Mouse (Mus musculus) forebrain, embryonic 10.5 days (tissue): ENCODE measurements around the gene Mpzl3. TPM values are rescaled to one million over a fixed set of nuclear protein-coding genes. Genes with fewer than 3 reads are reported as not detected.

ENCODE experiments used
- DNase-seq: peaks from one replicate; pipeline ENCODE4 v3.0.0-alpha.2; 2017; ENCODE audit warnings: low spot score; ENCODE audit errors: extremely low spot score
- H3K27ac ChIP-seq: fragments of 300-500 bp; sonication (generic); 2 replicates; pipeline ENCODE4 v1.5.1; 2016; ENCODE audit warnings: mild to moderate bottlenecking
- H3K27me3 ChIP-seq: fragments of 300-500 bp; sonication (generic); 2 replicates; pipeline ENCODE4 v1.6.1; 2016; ENCODE audit warnings: mild to moderate bottlenecking; ENCODE audit not compliant: poor library complexity, severe bottlenecking
- H3K36me3 ChIP-seq: fragments of 300-500 bp; sonication (generic); replicated peaks from 2 replicates; pipeline ENCODE4 v1.6.1; 2016; ENCODE audit warnings: mild to moderate bottlenecking, moderate library complexity
- H3K4me1 ChIP-seq: fragments of 300-500 bp; sonication (generic); 2 replicates; pipeline ENCODE4 v1.6.1; 2016
- H3K4me3 ChIP-seq: fragments of 300-500 bp; sonication (generic); 2 replicates; pipeline ENCODE4 v1.5.1; 2016; ENCODE audit warnings: mild to moderate bottlenecking, moderate library complexity
- H3K9me3 ChIP-seq: fragments of 300-500 bp; sonication (generic); 2 replicates; pipeline ENCODE4 v1.6.1; 2016; ENCODE audit warnings: mild to moderate bottlenecking, moderate library complexity
- WGBS: fragments of 180-500 bp; shearing (Covaris S2); methylation state at CpG from one replicate; pipeline ENCODE4 v1.1.7; 2016; 5-methylcytosine and 5-hydroxymethylcytosine counted together
- polyA plus RNA-seq: library from polyadenylated mRNA; unstranded; fragments of >200 nt; fragmentation: Nextera tagmentation; extraction: Ambion mirVana; gene quantifications from 2 replicates; pipeline ENCODE4 v1.2.1, GENCODE M21; 2016

Gene Mpzl3
- polyA plus RNA-seq, 1 experiment from 2014 or later: 2.3 TPM

DNA sequence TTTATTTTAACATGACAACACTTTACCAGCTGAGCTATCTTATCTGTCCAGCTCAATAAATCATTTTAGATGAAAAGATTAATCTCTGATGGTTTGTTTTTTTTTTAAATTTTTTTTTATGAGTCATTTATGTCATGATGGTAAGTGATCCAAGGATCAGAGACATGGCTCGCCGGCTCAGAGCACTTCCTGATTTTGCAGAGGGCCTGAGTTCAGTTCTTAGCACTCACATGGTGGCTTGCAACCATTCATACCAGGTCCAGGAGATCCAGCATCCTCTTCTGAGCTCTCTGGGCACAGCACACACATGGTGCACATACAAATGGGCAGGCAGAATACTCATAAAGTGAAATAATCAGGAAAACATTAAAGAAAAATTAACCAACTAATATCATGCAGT, 4.7 kb upstream of the Mpzl3 start:
- H3K4me1 ChIP-seq: peaks cover 5% of the 10 kb centered on the region
- H3K9me3 ChIP-seq: no peaks in the 10 kb centered on the region
- WGBS: 88% methylated on average over 2 of the region's 2 CpGs
- peaks cover 25% of the 10 kb centered on the region for H3K27me3 ChIP-seq
- DNase-seq: no peak
- no peaks in the 10 kb centered on the region for H3K36me3 ChIP-seq
- no peak overlapping the region for H3K27ac ChIP-seq
- no peak overlapping the region for H3K4me3 ChIP-seq

DNA sequence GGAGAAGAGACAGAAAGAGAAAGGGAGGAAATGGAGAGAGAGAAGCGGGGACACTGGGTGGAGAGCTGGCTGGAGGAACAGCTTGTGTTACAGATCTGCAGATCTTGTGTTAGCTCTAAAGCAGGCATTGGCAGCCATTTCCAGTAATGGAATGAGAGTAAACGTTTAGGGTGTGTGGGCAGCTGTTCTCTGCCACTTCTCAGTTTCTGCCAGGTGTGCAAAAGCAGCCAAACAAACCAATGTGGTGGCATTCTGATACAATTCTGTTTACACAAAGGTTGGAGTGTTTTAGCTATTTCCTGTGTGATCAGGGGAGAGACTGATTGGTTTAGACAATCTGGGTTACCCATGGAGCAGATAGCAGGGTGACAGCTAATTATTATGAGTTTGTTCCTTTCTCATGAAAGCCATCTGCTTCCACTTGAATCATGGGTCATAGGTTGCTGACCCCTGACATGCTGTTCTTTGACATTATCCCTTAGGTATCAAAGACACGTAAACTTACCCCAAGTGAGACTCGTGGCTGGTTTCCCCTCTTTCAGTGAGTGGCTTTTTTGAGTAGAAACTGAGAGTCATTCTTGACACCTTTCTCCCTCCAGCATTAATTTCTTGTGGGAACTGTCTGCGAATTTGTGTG, 3.4 kb downstream of the Mpzl3 start:
- Histone ChIP-seq H3K4me3 (no peak overlapping the region), H3K9me3 (no peaks in the 10 kb centered on the region), H3K4me1 (peaks cover 12% of the 10 kb centered on the region), H3K27ac (no peak overlapping the region), H3K36me3 (no peaks in the 10 kb centered on the region), H3K27me3 (peaks cover 55% of the 10 kb centered on the region)
- 54% methylated on average over 5 of the region's 5 CpGs for WGBS
- no peak for DNase-seq

GRCm38 (mm10) chr9:45060151-45060550, 5.2 kb downstream of the Mpzl3 start:
- Histone ChIP-seq H3K36me3 (no peaks in the 10 kb centered on the region), H3K9me3 (no peaks in the 10 kb centered on the region), H3K4me1 (peaks cover 7% of the 10 kb centered on the region), H3K4me3 (no peak overlapping the region), H3K27ac (no peak overlapping the region), H3K27me3 (peaks cover 45% of the 10 kb centered on the region)
- WGBS: 42% methylated on average over 7 of the region's 7 CpGs
- no peak for DNase-seq

- Histone ChIP-seq H3K27ac (no peak overlapping the region), H3K4me1 (peaks cover 3% of the 10 kb centered on the region; the same call in 1 of the 2 replicates), H3K9me3 (no peaks in the 10 kb centered on the region), H3K4me3 (no peak overlapping the region), H3K27me3 (peaks cover 30% of the 10 kb centered on the region), H3K36me3 (no peaks in the 10 kb centered on the region)
- no peak for DNase-seq
- WGBS: 78% methylated on average over 3 of the region's 3 CpGs
These were observed 7.7 kb downstream of the Mpzl3 start for GRCm38 (mm10) chr9:45062677-45063076.

- no peak overlapping the region for H3K4me3 ChIP-seq
- peaks cover 22% of the 10 kb centered on the region for H3K27me3 ChIP-seq
- H3K4me1 ChIP-seq: no peaks in the 10 kb centered on the region
- H3K36me3 ChIP-seq: no peaks in the 10 kb centered on the region
- H3K27ac ChIP-seq: no peak overlapping the region
- 91% methylated on average over 6 of the region's 6 CpGs for WGBS
- DNase-seq: no peak
- no peaks in the 10 kb centered on the region for H3K9me3 ChIP-seq
These were observed 9.4 kb downstream of the Mpzl3 start for GRCm38 (mm10) chr9:45064421-45064820.

GRCm38 (mm10) chr9:45066735-45067134, 11.7 kb downstream of the Mpzl3 start:
- Histone ChIP-seq H3K27ac (no peak overlapping the region), H3K4me3 (no peak overlapping the region), H3K4me1 (no peaks in the 10 kb centered on the region), H3K9me3 (no peaks in the 10 kb centered on the region), H3K27me3 (peaks cover 3% of the 10 kb centered on the region; the same call in 1 of the 2 replicates), H3K36me3 (no peaks in the 10 kb centered on the region)
- 84% methylated on average over 4 of the region's 4 CpGs for WGBS
- DNase-seq: no peak

GRCm38 (mm10) chr9:45071800-45072199, 16.8 kb downstream of the Mpzl3 start:
- no peak for DNase-seq
- Histone ChIP-seq H3K27me3 (no peaks in the 10 kb centered on the region), H3K4me3 (no peak overlapping the region), H3K4me1 (no peaks in the 10 kb centered on the region), H3K36me3 (no peaks in the 10 kb centered on the region), H3K9me3 (no peaks in the 10 kb centered on the region), H3K27ac (no peak overlapping the region)
- WGBS: 66% methylated on average over 3 of the region's 3 CpGs

GRCm38 (mm10) chr9:45077859-45078258, 22.9 kb downstream of the Mpzl3 start:
- H3K4me1 ChIP-seq: no peaks in the 10 kb centered on the region
- no peaks in the 10 kb centered on the region for H3K9me3 ChIP-seq
- DNase-seq: no peak
- no peak overlapping the region for H3K27ac ChIP-seq
- 75% methylated on average over 3 of the region's 3 CpGs for WGBS
- no peak overlapping the region for H3K4me3 ChIP-seq
- no peaks in the 10 kb centered on the region for H3K36me3 ChIP-seq
- no peaks in the 10 kb centered on the region for H3K27me3 ChIP-seq

DNA sequence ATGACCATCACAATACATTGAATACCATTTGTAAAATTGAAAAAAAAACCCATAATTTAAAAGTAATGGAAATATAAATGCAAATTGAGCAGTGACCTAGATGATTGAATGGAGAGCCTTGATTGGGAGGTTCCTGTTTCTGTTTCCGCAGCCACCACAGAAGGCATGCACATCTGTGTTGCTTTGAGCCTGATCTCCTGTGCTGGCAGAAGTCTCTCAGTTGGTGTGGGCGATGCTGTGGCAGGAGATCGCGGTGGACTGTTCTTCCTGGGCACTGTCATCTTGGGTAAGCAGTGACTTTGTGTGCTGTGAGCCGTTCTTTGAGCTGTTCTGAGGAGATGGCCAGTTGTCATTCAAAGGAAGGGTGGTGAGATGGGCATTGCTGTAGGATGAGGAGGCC, 24.0 kb downstream of the Mpzl3 start, which contains the start of gene Jaml:
Jaml (plus strand) TSS at position 173 of the 400 bp plus-strand sequence.
- Histone ChIP-seq H3K4me1 (no peaks in the 10 kb centered on the region), H3K27ac (no peak within 1 kb of the TSS), H3K9me3 (no peaks in the 10 kb centered on the region), H3K27me3 (no peaks in the 10 kb centered on the region), H3K36me3 (no peaks in the 10 kb centered on the region), H3K4me3 (no peak within 1 kb of the TSS)
- 90% methylated on average over 5 of the region's 5 CpGs for WGBS
- DNase-seq: no peak

GRCm38 (mm10) chr9:45083132-45083531, 28.1 kb downstream of the Mpzl3 start:
- DNase-seq: no peak
- Histone ChIP-seq H3K9me3 (no peaks in the 10 kb centered on the region), H3K27ac (no peak overlapping the region), H3K4me1 (no peaks in the 10 kb centered on the region), H3K27me3 (no peaks in the 10 kb centered on the region), H3K36me3 (no peaks in the 10 kb centered on the region), H3K4me3 (no peak overlapping the region)
- WGBS: 88% methylated on average over 3 of the region's 3 CpGs

DNA sequence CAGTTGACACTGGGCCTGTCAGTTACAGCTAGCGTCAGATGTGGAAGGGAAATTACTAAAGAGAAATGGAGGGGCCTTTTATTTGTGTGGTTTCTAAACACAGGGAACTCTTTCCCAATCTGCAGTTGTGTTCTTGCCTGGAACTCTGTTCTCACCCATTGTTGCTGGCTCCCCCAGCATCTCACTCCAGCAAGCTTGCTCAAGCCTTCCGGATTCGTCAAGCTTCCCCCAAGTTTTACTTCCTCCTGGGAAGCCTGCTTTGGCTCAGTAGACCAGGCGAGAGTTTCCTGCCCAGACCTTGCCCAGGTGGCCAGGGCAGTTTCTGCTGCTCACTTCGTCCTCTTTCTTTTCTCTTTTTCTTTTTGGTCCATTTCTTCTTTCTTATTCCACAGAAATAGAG, 29.6 kb downstream of the Mpzl3 start:
- H3K36me3 ChIP-seq: no peaks in the 10 kb centered on the region
- H3K9me3 ChIP-seq: no peaks in the 10 kb centered on the region
- H3K4me3 ChIP-seq: no peak overlapping the region
- H3K4me1 ChIP-seq: no peaks in the 10 kb centered on the region
- WGBS: 78% methylated on average over 5 of the region's 5 CpGs
- H3K27ac ChIP-seq: no peak overlapping the region
- DNase-seq: no peak
- 0 out of 2 replicates have a peak, but pooled peaks cover 4% of the 10 kb centered on the region for H3K27me3 ChIP-seq

- no peaks in the 10 kb centered on the region for H3K9me3 ChIP-seq
- no peaks in the 10 kb centered on the region for H3K36me3 ChIP-seq
- WGBS: 78% methylated on average over 12 of the region's 12 CpGs
- H3K4me1 ChIP-seq: no peaks in the 10 kb centered on the region
- no peak overlapping the region for H3K4me3 ChIP-seq
- 0 out of 2 replicates have a peak, but pooled peaks cover 4% of the 10 kb centered on the region for H3K27me3 ChIP-seq
- no peak overlapping the region for H3K27ac ChIP-seq
- no peak for DNase-seq
These were observed 31.0 kb downstream of the Mpzl3 start for GRCm38 (mm10) chr9:45085741-45086690.

GRCm38 (mm10) chr9:45088040-45088439, 33.1 kb downstream of the Mpzl3 start:
- no peak for DNase-seq
- no peaks in the 10 kb centered on the region for H3K36me3 ChIP-seq
- no peak overlapping the region for H3K4me3 ChIP-seq
- H3K4me1 ChIP-seq: 0 out of 2 replicates have a peak, but pooled peaks cover 4% of the 10 kb centered on the region
- no peak overlapping the region for H3K27ac ChIP-seq
- 0 out of 2 replicates have a peak, but pooled peaks cover 4% of the 10 kb centered on the region for H3K27me3 ChIP-seq
- no peaks in the 10 kb centered on the region for H3K9me3 ChIP-seq
